Mouse (Mus musculus): Measurements from ENCODE around the gene Hoxc5. TPM values are rescaled to one million over a fixed set of nuclear protein-coding genes. Genes with fewer than 3 reads are reported as not detected.

Gene Hoxc5
- total RNA-seq (2022) = not detected

DNA sequence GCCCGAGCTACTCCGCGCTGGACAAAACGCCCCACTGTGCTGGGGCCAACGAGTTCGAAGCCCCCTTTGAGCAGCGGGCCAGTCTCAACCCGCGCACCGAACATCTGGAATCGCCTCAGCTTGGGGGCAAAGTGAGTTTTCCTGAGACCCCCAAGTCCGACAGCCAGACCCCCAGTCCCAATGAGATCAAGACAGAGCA, at the start of gene Hoxc5:
Gene Hoxc5, plus strand, starts transcription at position 132 of the 199 bp plus-strand sequence.
- no peak for DNase-seq (ENCODE audit: low spot score in 2 of 2)

DNA sequence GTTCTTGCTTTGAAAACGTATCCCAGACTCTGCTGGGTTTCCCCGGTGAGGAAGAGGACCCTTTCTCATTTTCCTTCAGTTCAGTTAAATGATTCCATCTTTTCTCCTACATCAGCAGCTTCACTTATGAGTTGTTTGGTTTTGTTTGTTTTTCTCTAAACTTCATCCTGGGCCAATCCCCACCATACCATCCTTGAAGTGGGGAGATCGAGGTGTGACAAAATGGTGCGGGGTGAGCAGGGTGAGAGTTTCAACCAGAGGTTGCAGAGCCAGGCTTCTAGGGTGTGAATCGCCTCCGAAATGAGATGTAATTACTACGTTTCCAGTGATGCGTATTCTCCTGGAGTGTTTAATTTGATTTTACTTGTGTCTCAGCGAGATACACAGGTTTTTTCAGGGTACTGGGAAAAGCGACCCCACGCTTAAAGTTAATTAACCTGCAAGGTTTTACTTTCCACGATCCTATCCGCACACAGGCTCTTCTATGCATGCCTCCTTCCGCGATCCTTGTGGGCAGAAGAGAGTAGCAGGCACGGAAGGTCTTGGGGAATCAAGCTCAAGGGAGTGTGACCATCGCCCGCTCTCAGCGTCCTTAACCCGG, 49.2 kb upstream of the Hoxc5 start:
- no peak for DNase-seq (ENCODE audit: low spot score in 2 of 2)

DNA sequence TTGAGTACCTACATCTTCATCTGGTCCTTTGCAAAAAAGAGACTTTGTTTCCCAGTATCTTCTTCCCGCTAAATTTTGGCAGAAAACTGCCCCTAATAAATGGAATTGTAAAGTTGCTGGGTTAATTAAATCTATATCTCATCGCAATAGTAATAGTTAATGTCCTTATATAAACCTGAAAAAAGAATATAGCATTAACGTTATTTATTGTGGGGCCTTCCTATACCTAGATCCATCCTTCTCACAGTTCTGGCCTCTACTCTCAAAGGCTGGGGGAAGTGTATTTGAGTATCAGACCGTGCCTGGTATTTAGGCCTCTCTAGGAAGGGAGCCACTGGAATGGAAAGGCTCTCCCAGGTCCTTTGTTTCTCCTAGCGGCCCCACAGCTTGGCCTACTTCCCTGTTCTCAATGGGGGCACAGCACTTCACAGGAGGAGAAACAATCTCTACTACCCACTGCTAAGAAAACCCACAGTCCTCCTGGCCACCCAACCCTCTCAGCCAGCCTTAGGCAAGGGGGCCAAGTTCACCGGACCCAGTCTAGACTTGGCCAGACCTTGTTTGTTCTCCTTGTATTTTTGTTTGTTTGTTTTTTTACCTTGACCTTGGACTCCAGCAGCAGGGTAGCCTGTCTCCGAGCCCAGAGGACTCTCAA, 48.5 kb upstream of the Hoxc5 start:
- DNase-seq (ENCODE audit: low spot score in 2 of 2) = no peak

DNA sequence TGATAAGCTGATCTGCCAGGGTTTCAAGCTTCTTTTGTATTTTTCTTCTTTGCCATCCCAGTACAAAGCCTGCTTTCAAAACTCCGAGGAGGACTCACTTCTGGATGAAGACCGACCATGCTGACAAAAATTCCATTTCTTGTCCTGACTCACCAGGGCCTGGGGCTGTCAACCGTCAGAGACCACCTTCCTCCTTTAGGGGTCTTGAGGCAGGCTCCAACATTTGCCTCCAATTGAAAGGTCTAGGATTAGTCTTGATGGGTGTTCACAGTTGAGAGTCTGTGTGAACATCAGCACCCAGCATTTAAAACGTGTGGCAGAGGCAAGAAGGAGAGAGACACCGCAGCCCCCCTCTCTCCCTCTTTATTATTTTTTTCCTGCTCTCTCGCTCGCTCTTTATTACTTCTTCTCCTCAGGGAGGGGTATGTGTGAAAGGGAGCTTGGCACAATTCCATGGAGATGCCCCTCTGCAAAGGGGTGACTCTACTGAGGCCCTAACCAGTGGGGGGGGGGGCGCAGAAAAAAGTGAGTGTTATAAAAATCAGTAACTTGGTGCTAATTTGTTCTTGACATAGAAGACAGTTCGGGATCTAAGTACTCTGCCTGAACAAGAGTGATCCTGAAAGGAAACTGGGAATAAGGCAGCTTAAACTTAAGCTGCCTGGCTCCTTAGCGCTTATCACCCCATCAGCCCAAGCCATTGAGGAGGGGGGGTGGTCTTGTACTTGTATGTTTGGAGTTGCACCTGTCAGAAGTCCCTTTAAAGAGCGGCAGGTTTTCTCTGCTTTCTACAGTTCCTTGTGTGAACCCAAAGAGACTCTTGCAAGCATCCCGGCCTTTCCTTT, 47.7 kb upstream of the Hoxc5 start:
- DNase-seq (ENCODE audit: low spot score in 2 of 2) = no peak

DNA sequence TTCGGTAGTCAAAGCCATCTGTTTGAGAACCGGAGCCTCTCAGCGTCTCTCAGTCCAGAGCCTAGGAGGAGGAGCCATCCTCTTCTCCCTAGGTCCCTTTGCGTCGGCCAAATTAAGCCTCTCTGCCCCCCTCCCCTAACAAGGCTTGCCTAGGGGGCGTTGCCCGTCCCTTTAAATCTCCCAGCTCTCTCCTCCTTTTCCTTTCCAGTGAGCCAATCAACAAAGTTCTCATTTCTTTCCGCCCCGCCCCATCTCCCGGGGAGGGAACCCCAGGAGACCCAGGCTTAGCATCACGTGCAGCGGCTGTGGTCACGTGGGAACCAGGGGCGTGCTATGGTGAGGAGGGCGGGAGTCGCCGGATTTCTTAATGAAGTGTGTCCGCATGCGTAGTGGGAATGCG, 46.6 kb upstream of the Hoxc5 start:
- DNase-seq (ENCODE audit: low spot score in 2 of 2) = no peak

DNA sequence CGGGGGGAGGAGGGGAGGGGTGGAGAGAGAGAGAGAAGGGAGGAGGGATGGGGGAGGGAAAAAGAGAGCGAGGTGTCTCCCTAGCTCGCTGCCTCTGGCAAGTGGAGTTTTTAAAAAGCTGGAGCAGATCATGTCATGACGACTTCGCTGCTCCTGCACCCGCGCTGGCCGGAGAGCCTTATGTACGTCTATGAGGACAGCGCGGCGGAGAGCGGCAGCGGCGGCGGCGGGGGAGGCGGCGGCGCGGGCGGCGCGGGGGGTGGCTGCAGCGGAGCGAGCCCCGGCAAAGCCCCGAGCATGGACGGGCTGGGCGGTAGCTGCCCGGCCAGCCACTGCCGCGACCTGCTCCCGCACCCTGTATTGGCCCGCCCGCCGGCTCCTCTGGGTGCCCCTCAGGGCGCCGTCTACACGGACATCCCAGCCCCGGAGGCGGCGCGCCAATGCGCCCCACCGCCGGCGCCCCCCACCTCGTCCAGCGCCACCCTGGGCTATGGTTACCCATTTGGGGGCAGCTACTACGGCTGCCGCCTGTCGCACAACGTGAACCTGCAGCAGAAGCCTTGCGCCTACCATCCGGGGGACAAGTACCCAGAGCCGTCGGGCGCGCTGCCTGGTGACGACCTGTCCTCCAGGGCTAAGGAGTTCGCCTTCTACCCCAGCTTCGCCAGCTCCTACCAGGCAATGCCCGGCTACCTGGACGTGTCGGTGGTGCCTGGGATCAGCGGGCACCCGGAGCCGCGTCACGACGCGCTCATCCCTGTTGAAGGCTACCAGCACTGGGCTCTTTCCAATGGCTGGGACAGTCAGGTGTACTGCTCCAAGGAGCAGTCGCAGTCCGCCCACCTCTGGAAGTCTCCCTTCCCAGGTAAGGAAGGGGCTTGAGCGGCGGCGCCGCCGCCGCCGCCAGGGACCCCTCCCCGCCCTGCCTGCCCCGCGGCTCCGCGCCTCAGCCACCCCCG, 45.9 kb upstream of the Hoxc5 start, which contains the start of gene Hoxc13:
Gene Hoxc13, plus strand, starts transcription at position 51 of the 959 bp plus-strand sequence.
- DNase-seq (ENCODE audit: low spot score in 2 of 2) = no peak

DNA sequence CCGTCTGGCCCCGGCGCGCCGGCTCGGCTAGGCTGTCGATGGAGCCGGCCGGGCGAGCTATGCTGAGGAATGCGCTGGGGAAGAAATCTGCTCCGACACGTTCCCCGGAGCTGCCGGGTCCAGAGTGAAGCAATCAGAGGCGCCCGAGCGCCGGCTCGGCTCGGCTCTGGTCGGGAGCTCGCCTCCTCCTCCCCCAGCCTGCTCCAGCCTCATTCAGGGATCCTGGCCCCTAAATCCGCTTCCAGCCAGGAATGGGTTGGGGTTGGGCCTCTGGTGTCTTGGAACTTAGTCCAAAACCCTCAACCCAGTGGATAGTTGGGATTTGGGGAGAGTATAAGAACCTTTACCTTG, 45.3 kb upstream of the Hoxc5 start:
- no peak for DNase-seq (ENCODE audit: low spot score in 2 of 2)

DNA sequence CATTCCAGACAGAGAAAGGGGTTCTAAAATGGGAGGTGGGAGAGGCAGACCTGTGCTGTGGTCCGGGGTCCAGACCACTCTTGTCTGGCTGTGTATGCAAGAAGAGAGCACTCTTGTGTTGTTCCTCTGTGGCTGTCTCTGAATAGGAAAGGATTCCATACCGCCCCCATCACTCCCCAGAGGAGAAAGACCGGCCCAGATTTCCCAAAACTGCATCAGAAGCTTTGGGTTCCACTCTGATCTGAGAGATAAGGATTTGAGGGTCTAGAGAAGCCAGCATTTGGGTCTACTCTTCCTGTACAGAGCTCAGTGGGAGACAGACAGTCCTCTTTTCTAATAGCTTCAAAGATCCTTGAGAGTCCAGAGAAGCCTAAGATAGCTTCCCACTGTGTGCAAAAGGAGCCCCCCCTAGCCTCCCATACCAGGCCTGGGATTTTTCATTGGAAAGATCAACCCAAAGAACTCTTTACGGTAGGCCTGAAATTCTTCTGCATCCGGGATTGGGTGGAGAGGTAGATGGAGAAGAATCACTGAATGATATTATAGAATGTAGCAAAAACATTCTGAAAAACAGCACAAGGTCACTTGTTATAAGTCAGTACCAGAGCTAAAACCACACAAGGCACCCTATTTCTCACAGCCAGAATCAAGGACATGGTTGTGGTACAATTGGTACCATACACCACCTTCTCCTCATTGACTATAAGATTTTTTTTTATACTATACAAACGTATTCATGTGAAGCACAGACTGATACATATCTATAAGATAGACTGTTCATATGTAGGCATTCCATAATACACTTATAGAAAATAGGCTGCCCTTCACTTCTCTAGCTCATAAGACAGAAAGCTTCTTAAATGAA, 44.4 kb upstream of the Hoxc5 start:
- DNase-seq (ENCODE audit: low spot score in 2 of 2) = no peak

DNA sequence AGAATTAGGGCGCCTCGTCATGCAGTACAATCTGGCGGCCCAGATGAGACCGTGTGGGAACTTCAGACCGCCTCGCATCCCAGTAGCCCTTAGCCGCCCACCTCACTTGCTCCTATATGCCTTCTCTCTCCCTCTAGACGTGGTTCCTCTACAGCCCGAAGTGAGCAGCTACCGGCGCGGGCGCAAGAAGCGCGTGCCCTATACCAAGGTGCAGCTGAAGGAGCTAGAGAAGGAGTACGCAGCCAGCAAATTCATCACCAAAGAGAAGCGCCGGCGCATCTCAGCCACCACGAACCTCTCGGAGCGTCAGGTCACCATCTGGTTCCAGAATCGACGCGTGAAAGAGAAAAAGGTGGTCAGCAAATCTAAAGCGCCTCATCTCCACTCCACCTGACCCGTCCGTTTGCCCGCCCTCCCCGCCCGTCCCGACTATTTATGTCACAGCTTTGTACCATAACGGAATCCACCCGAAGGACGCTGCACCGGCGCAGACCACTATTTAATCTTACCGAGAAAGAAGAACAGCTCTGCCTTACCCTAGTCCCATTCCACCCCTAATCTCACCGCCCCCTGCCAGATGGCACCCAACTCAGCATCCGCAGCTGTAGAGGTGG, 40.1 kb upstream of the Hoxc5 start:
- DNase-seq (ENCODE audit: low spot score in 2 of 2) = no peak

DNA sequence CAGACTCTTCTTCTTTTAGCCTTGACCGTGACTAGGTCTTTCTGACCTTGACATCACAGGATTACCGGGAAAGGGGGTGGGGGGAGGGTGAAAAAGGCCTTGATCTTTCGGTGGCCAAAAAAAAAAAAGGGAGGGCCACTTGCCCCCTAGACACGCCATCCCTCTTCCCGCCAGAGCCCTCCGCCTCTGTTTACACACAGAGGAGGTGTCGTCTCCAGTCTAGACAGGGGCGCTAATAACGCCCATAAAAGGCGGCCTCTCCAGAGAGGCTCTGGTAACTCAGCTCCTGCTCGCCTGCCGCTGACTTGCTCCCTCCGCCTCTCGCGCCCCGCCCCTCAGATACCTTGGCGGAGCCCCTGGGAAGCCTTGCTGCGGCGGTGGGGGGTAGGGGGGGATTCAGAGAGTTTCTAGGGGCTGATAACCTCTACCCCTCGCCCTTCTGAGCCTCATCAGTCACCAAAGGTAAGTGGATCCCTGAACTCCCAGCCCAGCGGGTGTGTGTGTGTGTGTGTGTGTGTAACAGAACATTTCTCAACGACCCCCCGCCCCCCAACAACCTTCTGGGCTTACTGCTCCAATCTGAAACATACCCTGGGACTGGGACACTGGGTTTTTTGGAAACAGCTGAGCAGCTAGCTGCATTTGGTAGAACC, 35.4 kb upstream of the Hoxc5 start:
- DNase-seq (ENCODE audit: low spot score in 2 of 2) = no peak

DNA sequence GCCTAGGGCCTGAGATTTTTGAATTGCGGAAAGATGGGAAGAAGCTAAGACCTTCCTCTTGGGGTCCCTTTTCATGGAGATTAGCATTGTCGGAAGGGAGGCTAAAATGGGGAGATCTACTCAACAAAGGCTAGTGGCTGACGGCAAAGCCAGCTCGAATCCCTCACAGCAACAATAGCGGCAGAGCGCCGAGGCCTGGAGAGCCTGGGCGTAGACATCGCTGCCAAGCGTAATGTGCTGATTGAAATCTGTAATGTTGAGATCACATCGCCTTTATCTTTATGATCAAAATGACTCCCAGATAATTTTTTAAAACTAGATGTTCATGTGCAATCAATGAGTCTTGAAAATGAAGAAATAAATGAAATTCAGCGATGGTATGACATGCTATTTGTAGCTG, 32.8 kb upstream of the Hoxc5 start:
- DNase-seq (ENCODE audit: low spot score in 2 of 2) = no peak

DNA sequence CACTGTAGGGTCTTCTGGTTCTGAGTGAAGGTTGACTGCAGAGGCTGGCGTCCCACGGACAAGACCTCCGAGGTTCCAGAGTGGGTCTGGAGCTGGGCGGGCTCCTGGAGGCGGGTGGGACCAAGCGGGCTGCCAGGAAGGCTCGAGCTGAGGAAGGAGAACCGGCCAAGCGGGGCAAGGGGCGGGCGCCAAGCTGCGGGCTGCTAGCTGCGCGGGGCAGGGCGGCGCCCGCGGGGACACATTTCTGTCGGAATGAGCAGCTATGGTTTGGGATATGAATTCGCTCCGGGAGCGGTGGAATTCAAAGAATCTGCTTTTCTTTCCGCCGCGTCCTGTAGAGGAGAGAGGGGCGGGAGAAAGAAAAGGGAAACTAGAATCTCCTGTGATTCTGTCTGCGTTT, 32.3 kb upstream of the Hoxc5 start:
- no peak for DNase-seq (ENCODE audit: low spot score in 2 of 2)

DNA sequence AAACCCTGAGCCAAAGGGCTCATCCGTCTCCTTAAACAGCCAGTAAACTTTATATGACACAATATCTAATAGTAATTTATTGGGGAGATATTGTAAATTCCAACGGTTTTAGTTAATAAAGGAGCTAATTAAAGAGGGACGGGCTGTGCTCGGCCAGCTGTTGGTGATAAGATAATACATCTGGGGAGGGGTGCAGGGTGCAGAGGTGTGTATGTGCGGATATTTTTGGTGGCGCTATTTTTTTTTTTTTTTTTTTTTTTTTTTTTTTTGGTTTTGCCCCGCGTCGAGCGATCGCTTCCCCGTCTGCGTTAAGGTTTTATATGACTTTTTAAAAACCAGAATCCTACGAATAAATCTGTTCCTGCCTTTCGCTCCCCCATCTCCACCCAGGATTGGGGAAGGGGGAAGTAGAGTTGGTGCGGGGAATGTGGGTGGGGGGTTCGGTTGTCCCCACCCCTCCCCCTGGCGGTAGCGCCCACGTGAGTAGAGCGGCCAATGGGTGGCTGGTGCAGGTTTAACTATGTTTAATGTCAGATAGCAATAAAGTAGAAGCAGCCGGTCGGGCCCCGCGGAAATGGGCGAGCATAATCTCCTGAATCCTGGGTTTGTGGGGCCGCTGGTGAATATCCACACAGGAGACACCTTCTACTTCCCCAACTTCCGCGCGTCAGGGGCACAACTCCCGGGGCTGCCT, 30.8 kb upstream of the Hoxc5 start, which contains the start of gene Hoxc12:
Gene Hoxc12, plus strand, starts transcription at position 479 of the 694 bp plus-strand sequence.
- DNase-seq (ENCODE audit: low spot score in 2 of 2) = no peak

DNA sequence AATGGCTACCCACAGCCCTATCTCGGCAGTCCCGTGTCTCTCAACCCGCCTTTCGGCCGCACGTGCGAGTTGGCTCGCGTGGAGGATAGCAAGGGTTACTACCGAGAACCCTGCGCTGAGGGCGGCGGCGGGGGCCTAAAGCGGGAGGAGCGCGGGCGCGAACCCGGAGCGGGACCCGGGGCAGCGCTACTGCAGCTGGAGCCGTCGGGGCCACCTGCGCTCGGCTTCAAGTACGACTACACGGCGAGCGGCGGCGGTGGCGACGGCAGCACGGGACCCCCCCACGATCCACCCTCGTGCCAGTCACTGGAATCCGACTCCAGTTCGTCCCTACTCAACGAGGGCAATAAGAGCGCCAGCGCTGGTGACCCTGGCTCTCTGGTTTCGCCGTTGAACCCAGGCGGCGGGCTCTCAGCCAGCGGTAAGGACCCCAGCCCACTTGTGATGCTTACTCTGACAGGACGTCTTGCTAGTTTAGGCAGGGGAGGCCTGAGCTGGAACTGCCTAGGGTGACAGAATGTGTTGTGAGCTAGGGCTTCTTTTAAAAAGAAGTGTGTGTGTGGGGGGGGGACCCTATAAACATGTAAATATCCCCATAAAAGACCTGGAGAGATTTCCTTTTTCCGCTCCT, 30.1 kb upstream of the Hoxc5 start:
- DNase-seq (ENCODE audit: low spot score in 2 of 2) = no peak

DNA sequence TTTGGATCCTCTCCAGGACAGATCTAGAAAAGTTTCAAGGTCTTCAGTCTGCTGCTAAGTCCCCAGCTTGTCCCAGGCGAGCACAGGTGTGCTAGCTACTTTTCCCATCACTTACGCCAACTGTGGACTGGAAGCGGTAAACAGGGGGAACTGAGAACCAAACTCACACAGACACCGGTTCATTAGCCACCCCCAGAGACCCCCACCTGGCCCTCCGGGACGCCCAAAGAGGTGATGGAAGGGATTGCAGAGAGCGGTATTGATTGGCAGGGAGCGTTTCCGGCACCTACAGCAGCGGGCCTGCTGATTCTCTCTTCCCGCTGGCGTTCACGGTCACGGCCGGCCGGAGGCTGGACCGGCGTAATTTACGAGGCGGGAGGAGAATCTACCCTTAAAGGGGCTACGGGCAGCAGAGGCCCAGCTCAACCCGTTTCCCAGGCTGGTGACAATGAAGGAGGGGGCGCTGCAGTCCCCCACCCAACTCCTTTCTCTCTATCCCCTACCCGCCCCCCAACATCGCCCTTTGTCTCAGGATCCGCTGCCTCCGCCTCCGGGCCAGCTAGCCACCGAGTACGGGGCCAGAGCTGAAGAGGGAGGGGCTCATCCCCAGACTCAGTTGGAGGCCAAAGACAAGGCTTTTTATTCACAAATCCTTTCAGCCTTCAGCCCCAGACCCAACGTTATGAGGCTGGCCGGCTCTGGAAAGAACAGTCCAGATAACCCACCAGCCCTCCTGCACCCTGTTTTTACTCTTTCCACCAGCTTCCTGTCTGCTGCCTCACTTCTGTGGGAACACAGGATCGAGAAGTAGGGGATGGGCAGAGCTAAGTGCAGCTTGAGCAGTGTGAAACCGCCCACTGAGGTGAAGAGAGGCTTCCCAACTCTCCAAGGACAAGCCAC, 27.7 kb upstream of the Hoxc5 start:
- no peak for DNase-seq (ENCODE audit: low spot score in 2 of 2)

DNA sequence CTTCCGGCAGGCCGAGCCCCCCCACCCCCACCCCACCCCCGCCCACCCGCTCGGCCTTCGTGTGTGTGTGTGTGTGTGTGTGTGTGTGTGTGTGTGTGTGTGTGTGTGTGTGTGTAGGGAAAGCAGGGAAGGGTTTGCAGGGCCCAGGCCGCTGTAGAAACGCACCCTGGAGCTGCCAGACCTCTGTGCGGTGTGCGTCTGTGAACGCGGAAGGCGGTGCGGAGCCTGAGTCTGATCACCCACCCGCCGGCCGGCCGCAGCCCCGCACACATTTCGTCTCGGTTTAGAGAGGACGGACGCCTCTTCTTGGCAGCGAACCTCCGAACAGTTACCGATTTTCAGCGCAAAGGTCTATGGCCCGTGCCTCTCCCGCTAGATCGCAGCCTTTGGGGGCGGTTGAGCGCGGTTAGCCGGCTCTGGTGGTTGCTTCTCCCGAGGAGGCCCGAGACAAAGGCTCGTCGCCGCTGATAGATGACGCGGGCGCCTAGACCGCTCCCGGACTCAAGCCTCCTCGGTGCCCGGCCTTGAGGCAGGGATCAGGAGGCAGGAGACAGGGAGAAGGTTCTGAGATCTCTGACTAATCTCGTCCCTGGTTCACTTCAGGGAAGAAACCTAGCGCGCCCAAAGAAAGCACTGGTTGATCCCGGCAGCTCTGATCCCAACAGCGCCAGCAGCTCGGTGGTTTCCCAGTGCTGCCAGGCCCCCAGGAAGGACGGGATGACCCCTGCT, 24.3 kb upstream of the Hoxc5 start:
- no peak for DNase-seq (ENCODE audit: low spot score in 2 of 2)

DNA sequence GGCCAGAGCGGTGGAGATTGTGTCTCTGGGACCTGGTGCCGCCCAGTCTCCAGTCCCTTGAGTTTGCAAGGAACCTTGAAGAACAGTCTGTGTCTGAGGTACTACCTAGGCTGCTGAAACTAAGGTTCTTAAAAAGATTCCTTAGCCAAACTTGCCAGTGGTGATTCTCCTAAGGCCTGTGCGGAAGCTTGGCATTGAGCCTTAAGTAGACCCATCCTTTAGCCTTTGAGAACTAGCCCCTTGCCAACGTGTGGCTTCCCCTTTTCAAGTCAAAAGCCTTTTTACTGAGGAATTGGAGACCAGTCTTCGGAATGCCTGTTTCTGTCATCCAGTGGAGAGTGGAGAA, 23.8 kb upstream of the Hoxc5 start:
- DNase-seq (ENCODE audit: low spot score in 2 of 2) = no peak
